Mouse (Mus musculus) testis, adult 2 months (tissue): Measurements from ENCODE around the gene Siah3.

Experiments used
- CTCF ChIP-seq: fragments of 200-500 bp; IDR thresholded peaks from 2 replicates; pipeline ENCODE4 v1.5.1; 2012; ENCODE audit warnings: low read depth, mild to moderate bottlenecking, inconsistent platforms, low read length, moderate library complexity; ENCODE audit not compliant: control insufficient read depth, insufficient read depth, insufficient replicate concordance
- POLR2A ChIP-seq: fragments of 200-500 bp; IDR thresholded peaks from 2 replicates; pipeline ENCODE4 v1.6.1; 2012; ENCODE audit warnings: low read depth, mild to moderate bottlenecking, inconsistent platforms, low read length, moderate library complexity; ENCODE audit not compliant: control insufficient read depth

- no peak for TF ChIP-seq CTCF
- TF ChIP-seq POLR2A, result no peak
Observed at GRCm38 (mm10) chr14:75494926-75495325, 39.1 kb downstream of the Siah3 start.
